Mouse (Mus musculus): Measurements from ENCODE around the gene Gm11565. TPM values are rescaled to one million over a fixed set of nuclear protein-coding genes. Genes with fewer than 3 reads are reported as not detected.
"Not testable (repeated sequence)": the region's sequence is repeated elsewhere in the genome, so short reads cannot be mapped to it uniquely, and the experiment has no call there.

The Gm11565 gene
- total RNA-seq (2015) (not detected in 2 replicates), total RNA-seq (2017) (not detected in 2 replicates)

GRCm38 (mm10) chr11:99914451-99914850, at the start of gene Gm11565:
TSS of gene Gm11565 (plus strand) at chr11:99914751.
- no peak for ATAC-seq (replicated peaks; ENCODE audit: poor library complexity)

- not testable (repeated sequence) for ATAC-seq (replicated peaks; ENCODE audit: poor library complexity)
These were observed 41.5 kb upstream of the Gm11565 start, which contains the start of gene Krtap9-1 for GRCm38 (mm10) chr11:99873089-99873488. TSS of gene Krtap9-1 (plus strand) at chr11:99873389.

- ATAC-seq (replicated peaks; ENCODE audit: poor library complexity) = not testable (repeated sequence)
These were observed 35.7 kb upstream of the Gm11565 start, which contains the start of gene Gm11567 for GRCm38 (mm10) chr11:99878887-99879286. TSS of gene Gm11567 (plus strand) at chr11:99879187.

GRCm38 (mm10) chr11:99907620-99908019, 6.9 kb upstream of the Gm11565 start, which contains the start of gene Krtap31-1:
TSS of gene Krtap31-1 (plus strand) at chr11:99907920.
- ATAC-seq (replicated peaks; ENCODE audit: poor library complexity) = no peak

- ATAC-seq (replicated peaks; ENCODE audit: poor library complexity) = no peak
These were observed 21.4 kb downstream of the Gm11565 start, which contains the start of gene Krtap31-2 for GRCm38 (mm10) chr11:99935991-99936390. TSS of gene Krtap31-2 (plus strand) at chr11:99936291.

- no peak for ATAC-seq (replicated peaks; ENCODE audit: poor library complexity)
These were observed 23.3 kb downstream of the Gm11565 start for GRCm38 (mm10) chr11:99937751-99938264.

GRCm38 (mm10) chr11:99948175-99948574, 33.6 kb downstream of the Gm11565 start, which contains the start of gene Krtap9-5:
TSS of gene Krtap9-5 (plus strand) at chr11:99948475.
- no peak for ATAC-seq (replicated peaks; ENCODE audit: poor library complexity)

- ATAC-seq (replicated peaks; ENCODE audit: poor library complexity) = no peak
These were observed 49.7 kb downstream of the Gm11565 start for GRCm38 (mm10) chr11:99964213-99964612.

Other genes starting within 250 kb of the Gm11565 start
Only the 30 nearest of the 33 such genes appear.
- gene Gm14180, start 180.5 kb upstream of the Gm11565 start, total RNA-seq (2015) = not detected in 2 replicates
- not detected in 2 replicates for gene Gm14180, start 180.5 kb upstream of the Gm11565 start, total RNA-seq (2017)
- gene Gm11595, start 141.8 kb upstream of the Gm11565 start, total RNA-seq (2015) = not detected in 2 replicates
- not detected in 2 replicates for gene Gm11595, start 141.8 kb upstream of the Gm11565 start, total RNA-seq (2017)
- not detected in 2 replicates for gene Krtap4-8, start 134.0 kb upstream of the Gm11565 start, total RNA-seq (2015)
- gene Krtap4-8, start 134.0 kb upstream of the Gm11565 start, total RNA-seq (2017) = not detected in 2 replicates
- not detected in 2 replicates for gene Krtap4-9, start 129.6 kb upstream of the Gm11565 start, total RNA-seq (2015)
- gene Krtap4-9, start 129.6 kb upstream of the Gm11565 start, total RNA-seq (2017) = not detected in 2 replicates
- not detected in 2 replicates for gene Gm11596, start 121.3 kb upstream of the Gm11565 start, total RNA-seq (2015)
- not detected in 2 replicates for gene Gm11596, start 121.3 kb upstream of the Gm11565 start, total RNA-seq (2017)
- not detected in 2 replicates for gene Gm11569, start 115.8 kb upstream of the Gm11565 start, total RNA-seq (2015)
- gene Gm11569, start 115.8 kb upstream of the Gm11565 start, total RNA-seq (2017) = not detected in 2 replicates
- not detected in 2 replicates for gene Gm11554, start 110.3 kb upstream of the Gm11565 start, total RNA-seq (2015)
- gene Gm11554, start 110.3 kb upstream of the Gm11565 start, total RNA-seq (2017) = not detected in 2 replicates
- not detected in 2 replicates for gene Krtap4-13, start 104.9 kb upstream of the Gm11565 start, total RNA-seq (2015)
- not detected in 2 replicates for gene Krtap4-13, start 104.9 kb upstream of the Gm11565 start, total RNA-seq (2017)
- not detected in 2 replicates for gene Gm11564, start 99.1 kb upstream of the Gm11565 start, total RNA-seq (2015)
- not detected in 2 replicates for gene Gm11564, start 99.1 kb upstream of the Gm11565 start, total RNA-seq (2017)
- not detected in 2 replicates for gene 2300003K06Rik, start 76.7 kb upstream of the Gm11565 start, total RNA-seq (2015)
- gene 2300003K06Rik, start 76.7 kb upstream of the Gm11565 start, total RNA-seq (2017) = not detected in 2 replicates
- not detected in 2 replicates for gene Krtap4-16, start 63.1 kb upstream of the Gm11565 start, total RNA-seq (2015)
- gene Krtap4-16, start 63.1 kb upstream of the Gm11565 start, total RNA-seq (2017) = not detected in 2 replicates
- not detected in 2 replicates for gene Gm11568, start 56.8 kb upstream of the Gm11565 start, total RNA-seq (2015)
- not detected in 2 replicates for gene Gm11568, start 56.8 kb upstream of the Gm11565 start, total RNA-seq (2017)
- gene Gm11559, start 50.3 kb upstream of the Gm11565 start, total RNA-seq (2015) = not detected in 2 replicates
- not detected in 2 replicates for gene Gm11559, start 50.3 kb upstream of the Gm11565 start, total RNA-seq (2017)
- not detected in 2 replicates for gene Krtap9-1, start 41.4 kb upstream of the Gm11565 start, total RNA-seq (2015)
- not detected in 2 replicates for gene Krtap9-1, start 41.4 kb upstream of the Gm11565 start, total RNA-seq (2017)
- not detected in 2 replicates for gene Gm11567, start 35.6 kb upstream of the Gm11565 start, total RNA-seq (2015)
- not detected in 2 replicates for gene Gm11567, start 35.6 kb upstream of the Gm11565 start, total RNA-seq (2017)
- not detected in 2 replicates for gene Krtap31-1, start 6.8 kb upstream of the Gm11565 start, total RNA-seq (2015)
- not detected in 2 replicates for gene Krtap31-1, start 6.8 kb upstream of the Gm11565 start, total RNA-seq (2017)
- not detected in 2 replicates for gene Krtap31-2, start 21.5 kb downstream of the Gm11565 start, total RNA-seq (2015)
- gene Krtap31-2, start 21.5 kb downstream of the Gm11565 start, total RNA-seq (2017) = not detected in 2 replicates
- not detected in 2 replicates for gene Krtap9-5, start 33.7 kb downstream of the Gm11565 start, total RNA-seq (2015)
- not detected in 2 replicates for gene Krtap9-5, start 33.7 kb downstream of the Gm11565 start, total RNA-seq (2017)
- not detected in 2 replicates for gene Krtap29-1, start 64.3 kb downstream of the Gm11565 start, total RNA-seq (2015)
- not detected in 2 replicates for gene Krtap29-1, start 64.3 kb downstream of the Gm11565 start, total RNA-seq (2017)
- not detected in 2 replicates for gene Krtap16-1, start 71.8 kb downstream of the Gm11565 start, total RNA-seq (2015)
- gene Krtap16-1, start 71.8 kb downstream of the Gm11565 start, total RNA-seq (2017) = not detected in 2 replicates
- gene Krtap17-1, start 79.2 kb downstream of the Gm11565 start, total RNA-seq (2015) = not detected in 2 replicates
- not detected in 2 replicates for gene Krtap17-1, start 79.2 kb downstream of the Gm11565 start, total RNA-seq (2017)
- gene Krt33a, start 101.5 kb downstream of the Gm11565 start, total RNA-seq (2015) = not detected in 2 replicates
- not detected in 2 replicates for gene Krt33a, start 101.5 kb downstream of the Gm11565 start, total RNA-seq (2017)
- not detected in 2 replicates for gene Krt33b, start 115.1 kb downstream of the Gm11565 start, total RNA-seq (2015)
- gene Krt33b, start 115.1 kb downstream of the Gm11565 start, total RNA-seq (2017) = not detected in 2 replicates
- not detected in 2 replicates for gene Krt34, start 126.8 kb downstream of the Gm11565 start, total RNA-seq (2015)
- not detected in 2 replicates for gene Krt34, start 126.8 kb downstream of the Gm11565 start, total RNA-seq (2017)
- not detected in 2 replicates for gene Krt31, start 135.8 kb downstream of the Gm11565 start, total RNA-seq (2015)
- not detected in 2 replicates for gene Krt31, start 135.8 kb downstream of the Gm11565 start, total RNA-seq (2017)
- not detected in 2 replicates for gene Krt32, start 173.5 kb downstream of the Gm11565 start, total RNA-seq (2015)
- not detected in 2 replicates for gene Krt32, start 173.5 kb downstream of the Gm11565 start, total RNA-seq (2017)
- not detected in 2 replicates for gene Krt35, start 181.5 kb downstream of the Gm11565 start, total RNA-seq (2015)
- gene Krt35, start 181.5 kb downstream of the Gm11565 start, total RNA-seq (2017) = not detected in 2 replicates
- gene Krt36, start 190.9 kb downstream of the Gm11565 start, total RNA-seq (2015) = not detected in 2 replicates
- not detected in 2 replicates for gene Krt36, start 190.9 kb downstream of the Gm11565 start, total RNA-seq (2017)
- gene Krt13, start 206.8 kb downstream of the Gm11565 start, total RNA-seq (2015) = not detected in 2 replicates
- gene Krt13, start 206.8 kb downstream of the Gm11565 start, total RNA-seq (2017) = not detected in 2 replicates
- not detected in 2 replicates for gene Krt15, start 221.2 kb downstream of the Gm11565 start, total RNA-seq (2015)
- not detected in 2 replicates for gene Krt15, start 221.2 kb downstream of the Gm11565 start, total RNA-seq (2017)

Data from megakaryocyte progenitor cell, adult 5-6 weeks (primary cell).